Mouse (Mus musculus): ENCODE measurements at regions not wholly inside any gene's neighbourhood (a gene's known extent, or its start where the extent isn't known, plus 50 kb on each side); places are given as distances from the start of the nearest gene placed in this dataset.
"Not testable (repeated sequence)": the region's sequence is repeated elsewhere in the genome, so short reads cannot be mapped to it uniquely, and the experiment has no call there.

GRCm38 (mm10) chr11:23079936-23080794 is 72.8 kb downstream of the Fam161a start:
- in situ Hi-C loops (cut with MboI, MseI), result no loop called here

GRCm38 (mm10) chr11:23081616-23082015 is 74.3 kb downstream of the Fam161a start:
- in situ Hi-C loops (cut with MboI, MseI), result no loop called here

- in situ Hi-C loops (cut with MboI, MseI), result not testable (repeated sequence)
Measured at GRCm38 (mm10) chr11:23083811-23084210, 76.5 kb downstream of the Fam161a start.

- in situ Hi-C loops (cut with MboI, MseI), result no loop called here
Measured at GRCm38 (mm10) chr11:23095287-23095686, 88.0 kb downstream of the Fam161a start.

GRCm38 (mm10) chr11:23095723-23096122 is 88.4 kb downstream of the Fam161a start:
- in situ Hi-C loops (cut with MboI, MseI), result not testable (repeated sequence)

- in situ Hi-C loops (cut with MboI, MseI), result no loop called here
Measured at GRCm38 (mm10) chr11:23096451-23097222, 89.3 kb downstream of the Fam161a start.

GRCm38 (mm10) chr11:23097223-23097490 is 89.8 kb downstream of the Fam161a start:
- in situ Hi-C loops (cut with MboI, MseI), result no loop called here

- in situ Hi-C loops (cut with MboI, MseI), result no loop called here
Measured at GRCm38 (mm10) chr11:23114636-23115035, 107.3 kb downstream of the Fam161a start.

- in situ Hi-C loops (cut with MboI, MseI), result no loop called here
Measured at GRCm38 (mm10) chr11:23120533-23121210, 113.3 kb downstream of the Fam161a start.

GRCm38 (mm10) chr11:23124198-23124951 is 117.0 kb downstream of the Fam161a start:
- in situ Hi-C loops (cut with MboI, MseI), result no loop called here

- in situ Hi-C loops (cut with MboI, MseI), result no loop called here
Measured at GRCm38 (mm10) chr11:23131122-23131521, 123.8 kb downstream of the Fam161a start.

- in situ Hi-C loops (cut with MboI, MseI), result no loop called here
Measured at GRCm38 (mm10) chr11:23131632-23132031, 124.2 kb upstream of the Xpo1 start.

- in situ Hi-C loops (cut with MboI, MseI), result no loop called here
Measured at GRCm38 (mm10) chr11:23140429-23141099, 115.3 kb upstream of the Xpo1 start.

GRCm38 (mm10) chr11:23141100-23141837 is 114.6 kb upstream of the Xpo1 start:
- in situ Hi-C loops (cut with MboI, MseI), result no loop called here

- in situ Hi-C loops (cut with MboI, MseI), result no loop called here
Measured at GRCm38 (mm10) chr11:23148048-23148596, 107.7 kb upstream of the Xpo1 start.

- in situ Hi-C loops (cut with MboI, MseI), result loop anchor here in 1 of 2 experiments (5.0 kb wide), 1 partner anchor 123 kb away; no protein-coding TSS in a partner anchor
Measured at GRCm38 (mm10) chr11:23149556-23150244, 106.1 kb upstream of the Xpo1 start.

GRCm38 (mm10) chr11:23154851-23155250 is 101.0 kb upstream of the Xpo1 start:
- in situ Hi-C loops (cut with MboI, MseI), result loop anchor here in 1 of 2 experiments (5.0 kb wide), 1 partner anchor 117 kb away; no protein-coding TSS in a partner anchor

- in situ Hi-C loops (cut with MboI, MseI), result no loop called here
Measured at GRCm38 (mm10) chr11:23168546-23169218, 87.2 kb upstream of the Xpo1 start.

Measured in T-helper 17 cell (primary cell).